Mouse (Mus musculus): ENCODE results near the gene Apopt1. TPM values are rescaled to one million over a fixed set of nuclear protein-coding genes. Genes with fewer than 3 reads are reported as not detected.

Gene Apopt1
- total and polyA plus RNA-seq, 2 experiments from 2014 or later = 23.6 to 60.3 TPM

GRCm38 (mm10) chr12:111694880-111695804 lies 17.9 kb upstream of the Apopt1 start:
- H3K9me3 ChIP-seq (ENCODE audit: low read length) = no peaks in the 10 kb centered on the region
- no peak overlapping the region for H3K4me3 ChIP-seq (ENCODE audit: low read length)
- DNase-seq (ENCODE audit: low spot score) (peak; percentile 79), ATAC-seq (peak; percentile 38)
- WGBS = 26% methylated on average over 13 of the region's 13 CpGs
- peaks cover 33% of the 10 kb centered on the region for H3K4me1 ChIP-seq (ENCODE audit: insufficient read depth, low read length)
- TF ChIP-seq CTCF (IDR thresholded peaks at IDR 0.05; ENCODE audit: low read depth) = no peak
- no peaks in the 10 kb centered on the region for H3K27me3 ChIP-seq (ENCODE audit: insufficient read depth, low read length)
- no peak overlapping the region; the same call in 1 of the 2 replicates for H3K9ac ChIP-seq (replicated peaks; ENCODE audit: low read length)
- no peaks in the 10 kb centered on the region for H3K36me3 ChIP-seq (ENCODE audit: insufficient read depth, low read length)
- H3K4me2 ChIP-seq (ENCODE audit: low read depth, low read length) = peak overlapping the region; percentile 21; the same call in 1 of the 2 replicates
- H3K27ac ChIP-seq = peak overlapping the region; percentile 91

- peak; percentile 88 for TF ChIP-seq CTCF (IDR thresholded peaks at IDR 0.05; ENCODE audit: low read depth)
- DNase-seq (ENCODE audit: low spot score) (peak; percentile 92), ATAC-seq (no peak)
- H3K9me3 ChIP-seq (ENCODE audit: low read length) = no peaks in the 10 kb centered on the region
- H3K4me2 ChIP-seq (ENCODE audit: low read depth, low read length) = no peak overlapping the region
- peak overlapping the region; percentile 91 for H3K27ac ChIP-seq
- WGBS = 13% methylated on average over 6 of the region's 6 CpGs
- no peak overlapping the region for H3K9ac ChIP-seq (replicated peaks; ENCODE audit: low read length)
- no peaks in the 10 kb centered on the region for H3K36me3 ChIP-seq (ENCODE audit: insufficient read depth, low read length)
- H3K4me3 ChIP-seq (ENCODE audit: low read length) = no peak overlapping the region
- no peaks in the 10 kb centered on the region for H3K27me3 ChIP-seq (ENCODE audit: insufficient read depth, low read length)
- H3K4me1 ChIP-seq (ENCODE audit: insufficient read depth, low read length) = peaks cover 33% of the 10 kb centered on the region
These were observed 16.8 kb upstream of the Apopt1 start for GRCm38 (mm10) chr12:111696239-111696638.

DNA sequence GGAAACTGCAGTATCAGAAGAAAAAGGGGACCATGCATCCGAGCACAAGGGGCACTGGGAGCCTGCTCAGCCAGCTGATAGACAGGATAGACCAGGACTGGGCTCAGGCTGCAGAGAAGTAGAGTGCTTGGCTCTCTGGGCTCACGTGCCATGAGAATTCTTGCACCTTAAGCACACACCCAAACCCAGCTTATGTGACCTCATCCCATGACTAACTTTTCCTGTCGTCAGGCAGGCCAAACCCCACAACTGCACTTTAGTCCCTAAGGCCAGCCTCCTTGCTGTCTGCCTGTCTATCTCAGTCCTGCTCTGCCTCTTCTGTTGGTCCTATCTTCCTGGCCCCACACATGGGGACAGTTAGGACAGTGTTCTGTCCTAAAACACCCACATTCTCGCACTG lies 15.4 kb upstream of the Apopt1 start:
- Histone ChIP-seq H3K4me2 (ENCODE audit: low read depth, low read length) (no peak overlapping the region), H3K4me1 (ENCODE audit: insufficient read depth, low read length) (peaks cover 27% of the 10 kb centered on the region), H3K36me3 (ENCODE audit: insufficient read depth, low read length) (no peaks in the 10 kb centered on the region), H3K4me3 (ENCODE audit: low read length) (no peak overlapping the region), H3K9me3 (ENCODE audit: low read length) (no peaks in the 10 kb centered on the region), H3K9ac (replicated peaks; ENCODE audit: low read length) (no peak overlapping the region), H3K27me3 (ENCODE audit: insufficient read depth, low read length) (no peaks in the 10 kb centered on the region), H3K27ac (no peak overlapping the region)
- DNase-seq (ENCODE audit: low spot score) (no peak), ATAC-seq (no peak)
- no peak for TF ChIP-seq CTCF (IDR thresholded peaks at IDR 0.05; ENCODE audit: low read depth)
- 76% methylated on average over 4 of the region's 4 CpGs for WGBS

GRCm38 (mm10) chr12:111698346-111698913 lies 14.6 kb upstream of the Apopt1 start:
- WGBS = 45% methylated on average over 6 of the region's 6 CpGs
- H3K4me1 ChIP-seq (ENCODE audit: insufficient read depth, low read length) = peaks cover 20% of the 10 kb centered on the region
- no peak overlapping the region for H3K4me3 ChIP-seq (ENCODE audit: low read length)
- H3K9me3 ChIP-seq (ENCODE audit: low read length) = no peaks in the 10 kb centered on the region
- no peaks in the 10 kb centered on the region for H3K27me3 ChIP-seq (ENCODE audit: insufficient read depth, low read length)
- no peak overlapping the region for H3K4me2 ChIP-seq (ENCODE audit: low read depth, low read length)
- no peak for TF ChIP-seq CTCF (IDR thresholded peaks at IDR 0.05; ENCODE audit: low read depth)
- peak overlapping the region; percentile 5; the same call in 1 of the 2 replicates for H3K27ac ChIP-seq
- DNase-seq (ENCODE audit: low spot score) = peak; percentile 68
- H3K36me3 ChIP-seq (ENCODE audit: insufficient read depth, low read length) = no peaks in the 10 kb centered on the region
- H3K9ac ChIP-seq (replicated peaks; ENCODE audit: low read length) = no peak overlapping the region
- no peak for ATAC-seq

DNA sequence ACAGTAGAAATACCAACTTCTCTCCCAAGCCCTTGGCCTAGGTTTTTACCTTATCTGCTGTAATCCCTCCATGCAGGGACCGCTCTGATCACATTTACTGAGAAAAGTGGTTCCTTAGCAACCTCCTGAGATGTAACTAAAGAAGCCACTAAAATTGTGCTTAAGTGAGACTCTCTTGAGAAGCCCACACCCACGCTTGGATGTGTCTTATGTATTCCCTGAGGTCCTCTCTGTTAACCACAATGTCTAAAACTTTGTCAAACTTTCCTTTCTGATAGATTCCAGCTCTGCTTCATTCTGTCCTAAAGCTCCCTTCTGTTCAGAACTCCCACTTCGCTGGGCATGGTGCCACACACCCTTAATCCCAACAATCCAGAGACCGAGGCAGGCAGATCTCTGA lies 13.5 kb upstream of the Apopt1 start:
- Histone ChIP-seq H3K27ac (no peak overlapping the region), H3K36me3 (ENCODE audit: insufficient read depth, low read length) (no peaks in the 10 kb centered on the region), H3K9me3 (ENCODE audit: low read length) (no peaks in the 10 kb centered on the region), H3K4me2 (ENCODE audit: low read depth, low read length) (no peak overlapping the region), H3K4me1 (ENCODE audit: insufficient read depth, low read length) (peaks cover 9% of the 10 kb centered on the region), H3K27me3 (ENCODE audit: insufficient read depth, low read length) (no peaks in the 10 kb centered on the region), H3K4me3 (ENCODE audit: low read length) (no peak overlapping the region), H3K9ac (replicated peaks; ENCODE audit: low read length) (no peak overlapping the region)
- DNase-seq (ENCODE audit: low spot score) = no peak
- TF ChIP-seq CTCF (IDR thresholded peaks at IDR 0.05; ENCODE audit: low read depth) = no peak
- WGBS = 76% methylated on average over 4 of the region's 4 CpGs
- no peak for ATAC-seq

DNA sequence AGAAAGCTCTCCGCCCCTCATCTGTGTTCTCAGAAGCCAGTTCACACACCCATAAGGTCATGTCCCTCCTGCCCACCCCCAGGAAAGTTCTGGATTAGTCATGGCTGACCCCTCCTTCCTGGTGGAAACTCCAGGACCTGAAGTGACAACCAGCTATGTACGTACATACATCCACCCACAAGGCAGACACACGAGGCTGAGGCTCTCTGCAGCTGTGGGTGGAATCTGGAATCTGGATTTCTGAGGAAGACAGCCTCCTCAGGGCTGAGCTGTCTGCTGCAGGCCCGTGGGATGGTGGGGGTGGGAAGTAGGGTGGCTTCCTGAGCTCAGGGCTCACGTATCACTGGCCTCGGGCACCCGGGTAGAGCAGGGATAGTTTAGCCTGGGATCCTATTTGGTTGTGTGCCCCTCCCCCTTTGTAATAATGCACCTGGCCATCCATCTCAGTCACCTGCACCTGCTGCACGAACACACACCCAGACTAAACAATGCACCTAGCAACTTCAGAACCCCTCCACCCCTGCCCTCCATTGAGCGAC lies 12.1 kb upstream of the Apopt1 start:
- DNase-seq (ENCODE audit: low spot score) (no peak), ATAC-seq (no peak)
- WGBS = 80% methylated on average over 9 of the region's 9 CpGs
- Histone ChIP-seq H3K4me2 (ENCODE audit: low read depth, low read length) (no peak overlapping the region), H3K9ac (replicated peaks; ENCODE audit: low read length) (no peak overlapping the region), H3K36me3 (ENCODE audit: insufficient read depth, low read length) (no peaks in the 10 kb centered on the region), H3K4me1 (ENCODE audit: insufficient read depth, low read length) (no peaks in the 10 kb centered on the region), H3K27ac (no peak overlapping the region), H3K9me3 (ENCODE audit: low read length) (no peaks in the 10 kb centered on the region), H3K4me3 (ENCODE audit: low read length) (no peak overlapping the region), H3K27me3 (ENCODE audit: insufficient read depth, low read length) (no peaks in the 10 kb centered on the region)
- no peak for TF ChIP-seq CTCF (IDR thresholded peaks at IDR 0.05; ENCODE audit: low read depth)
